Mouse (Mus musculus) stomach, postnatal 0 days (tissue): ENCODE measurements around the gene Astn2.

Experiments used
- CTCF ChIP-seq: IDR thresholded peaks from 2 replicates; pipeline ENCODE4 v1.5.1; 2016; ENCODE audit warnings: antibody characterized with exemption, low read depth, mild to moderate bottlenecking, moderate library complexity
- EP300 ChIP-seq: optimal IDR thresholded peaks from 2 replicates; pipeline ENCODE3; 2016; ENCODE audit warnings: antibody characterized with exemption

GRCm38 (mm10) chr4:66031320-66031870 is 373.0 kb downstream of the Astn2 start:
- TF ChIP-seq CTCF: no peak
- TF ChIP-seq EP300: no peak
